Mouse (Mus musculus) intestine, postnatal 0 days (tissue): ENCODE measurements around the gene Tbcb. TPM values are rescaled to one million over a fixed set of nuclear protein-coding genes. Genes with fewer than 3 reads are reported as not detected.

Experiments used
- ATAC-seq: fragments of 200-750 bp; cut with Nextera tagmentation; 2 replicates; pipeline ENCODE4 v1.8.0; 2017; ENCODE audit warnings: mild to moderate bottlenecking, moderate TSS enrichment, moderate library complexity
- H3K27ac ChIP-seq: fragments of 300-500 bp; sonication (generic); 2 replicates; pipeline ENCODE4 v1.5.1; 2014; ENCODE audit warnings: mild to moderate bottlenecking, low read depth, low read length, moderate library complexity
- H3K27me3 ChIP-seq: fragments of 300-500 bp; sonication (generic); replicated peaks from 2 replicates; pipeline ENCODE4 v1.6.1; 2014; ENCODE audit warnings: low read length, mixed read lengths; ENCODE audit not compliant: control insufficient read depth, insufficient read depth
- H3K36me3 ChIP-seq: fragments of 300-500 bp; sonication (generic); 2 replicates; pipeline ENCODE4 v1.6.1; 2014; ENCODE audit warnings: mild to moderate bottlenecking, moderate library complexity; ENCODE audit not compliant: control insufficient read depth, insufficient read depth
- H3K4me1 ChIP-seq: fragments of 300-500 bp; sonication (generic); replicated peaks from 2 replicates; pipeline ENCODE4 v1.6.1; 2014; ENCODE audit warnings: antibody characterized with exemption, low read length, mixed read lengths; ENCODE audit not compliant: control insufficient read depth, insufficient read depth
- H3K4me2 ChIP-seq: fragments of 300-500 bp; sonication (generic); replicated peaks from 2 replicates; pipeline ENCODE4 v1.6.1; 2014; ENCODE audit warnings: low read depth, mild to moderate bottlenecking, moderate library complexity
- H3K4me3 ChIP-seq: fragments of 300-500 bp; sonication (generic); 2 replicates; pipeline ENCODE4 v1.5.1; 2014; ENCODE audit warnings: low read depth, low read length
- H3K9ac ChIP-seq: fragments of 300-500 bp; sonication (generic); 2 replicates; pipeline ENCODE4 v1.6.1; 2014; ENCODE audit warnings: mild to moderate bottlenecking, low read depth, low read length
- H3K9me3 ChIP-seq: fragments of 300-500 bp; sonication (generic); 2 replicates; pipeline ENCODE4 v1.6.1; 2016; ENCODE audit warnings: mixed run types; ENCODE audit not compliant: control insufficient read depth
- CTCF ChIP-seq: sonication (generic); IDR thresholded peaks from 2 replicates; pipeline ENCODE4 v1.5.1; 2016; ENCODE audit warnings: low read depth, mild to moderate bottlenecking, control low read depth, antibody characterized with exemption, moderate library complexity
- WGBS: fragments of 180-500 bp; shearing (Covaris S2); extraction: QIAGEN DNeasy Blood & Tissue Kit; methylation state at CpG from one replicate; pipeline ENCODE4 v1.1.7; 2014; 5-methylcytosine and 5-hydroxymethylcytosine counted together
- polyA plus RNA-seq: library from polyadenylated mRNA; unstranded; fragments of >200 nt; fragmentation: Nextera tagmentation; extraction: Ambion mirVana; gene quantifications from 2 replicates; pipeline ENCODE4 v1.2.1, GENCODE M21; 2015

Tbcb gene
- polyA plus RNA-seq, 1 experiment from 2014 or later: 160 TPM

DNA sequence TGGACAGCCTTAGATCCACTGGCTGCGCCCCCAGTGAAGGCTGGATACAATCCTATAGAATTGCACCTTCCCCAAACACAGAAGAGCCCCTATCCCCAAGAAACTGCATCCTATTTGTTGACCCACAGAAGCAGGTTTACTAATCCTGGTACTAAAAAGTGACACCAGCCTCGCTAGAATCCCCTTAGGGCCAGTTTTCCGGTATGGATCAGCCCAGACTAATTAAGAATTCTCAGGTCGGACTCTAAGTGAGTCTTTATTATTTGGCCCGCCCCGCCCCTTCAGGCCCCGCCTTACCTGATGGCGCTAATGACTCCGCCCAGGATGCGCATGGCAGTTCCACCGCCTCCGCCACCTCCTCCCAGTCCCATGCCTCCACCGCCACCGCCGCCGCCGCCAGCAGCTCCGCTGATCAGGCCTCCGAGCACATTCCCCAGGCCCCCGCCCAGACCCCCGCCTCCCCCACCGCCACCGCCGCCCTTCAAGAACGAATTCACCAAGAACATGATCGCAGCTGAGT is 38.4 kb downstream of the Tbcb start:
- peak overlapping the region; percentile 89 for H3K27ac ChIP-seq
- H3K4me2 ChIP-seq: peak overlapping the region; percentile 86
- peak overlapping the region; percentile 66 for H3K4me3 ChIP-seq
- H3K27me3 ChIP-seq: no peaks in the 10 kb centered on the region
- H3K4me1 ChIP-seq: no peaks in the 10 kb centered on the region; the same call in 1 of the 2 replicates
- peak overlapping the region; percentile 68 for H3K9ac ChIP-seq
- no peaks in the 10 kb centered on the region for H3K9me3 ChIP-seq
- ATAC-seq: peak; percentile 53
- TF ChIP-seq CTCF: no peak
- peaks cover 30% of the 10 kb centered on the region for H3K36me3 ChIP-seq
- WGBS: 2% methylated on average over 26 of the region's 26 CpGs

DNA sequence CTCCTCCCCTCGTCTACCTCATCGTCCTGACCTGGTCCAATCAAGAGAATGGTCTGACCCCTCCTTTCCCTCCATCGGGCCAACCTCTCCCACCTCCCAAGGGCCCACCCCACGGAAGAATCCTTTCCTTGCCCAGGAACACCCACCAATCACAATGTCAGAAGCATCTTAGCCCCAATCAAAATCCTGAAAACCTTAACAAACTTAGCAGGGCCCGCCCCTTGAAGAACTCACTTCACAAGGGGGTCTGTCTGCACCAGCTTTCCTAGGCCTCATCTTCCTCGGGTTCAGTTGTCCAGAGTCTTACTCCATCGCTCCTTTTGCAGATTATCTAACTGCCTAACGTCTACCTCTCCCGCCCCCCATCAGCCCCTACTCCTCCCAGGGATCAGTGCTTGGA is 39.1 kb downstream of the Tbcb start:
- ATAC-seq: no peak
- Histone ChIP-seq H3K27ac (no peak overlapping the region), H3K9ac (no peak overlapping the region), H3K27me3 (no peaks in the 10 kb centered on the region), H3K4me1 (no peaks in the 10 kb centered on the region; the same call in 1 of the 2 replicates), H3K4me3 (peak overlapping the region; percentile 66), H3K9me3 (no peaks in the 10 kb centered on the region), H3K4me2 (peak overlapping the region; percentile 86), H3K36me3 (peaks cover 36% of the 10 kb centered on the region)
- no peak for TF ChIP-seq CTCF
- 47% methylated on average over 9 of the region's 9 CpGs for WGBS

DNA sequence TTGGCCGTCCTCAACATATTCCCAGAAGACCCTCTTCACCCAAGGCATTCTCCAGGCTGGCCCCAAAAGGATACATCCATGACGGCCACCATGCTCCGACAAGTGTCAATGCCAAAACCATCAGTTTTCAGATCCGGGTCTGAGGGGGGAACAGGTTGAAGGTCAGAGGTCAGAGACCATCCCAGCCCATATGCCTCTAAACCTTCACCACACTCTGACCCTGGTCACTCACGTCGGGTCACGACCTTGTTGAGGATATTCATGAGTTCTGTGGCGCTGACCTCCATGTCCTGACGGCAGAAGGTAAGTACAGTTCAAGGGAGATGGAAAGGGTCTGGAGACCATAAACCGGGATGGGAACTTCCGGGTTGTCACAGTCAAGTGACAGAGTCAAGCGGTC is 40.0 kb downstream of the Tbcb start:
- H3K4me2 ChIP-seq: no peak overlapping the region
- H3K9ac ChIP-seq: no peak overlapping the region
- no peaks in the 10 kb centered on the region for H3K27me3 ChIP-seq
- whole genome bisulfite sequencing: 89% methylated on average over 12 of the region's 12 CpGs
- no peaks in the 10 kb centered on the region for H3K9me3 ChIP-seq
- ATAC-seq: no peak
- H3K4me1 ChIP-seq: no peaks in the 10 kb centered on the region; the same call in 1 of the 2 replicates
- no peak overlapping the region for H3K4me3 ChIP-seq
- TF ChIP-seq CTCF: no peak
- H3K27ac ChIP-seq: no peak overlapping the region
- H3K36me3 ChIP-seq: peaks cover 46% of the 10 kb centered on the region

DNA sequence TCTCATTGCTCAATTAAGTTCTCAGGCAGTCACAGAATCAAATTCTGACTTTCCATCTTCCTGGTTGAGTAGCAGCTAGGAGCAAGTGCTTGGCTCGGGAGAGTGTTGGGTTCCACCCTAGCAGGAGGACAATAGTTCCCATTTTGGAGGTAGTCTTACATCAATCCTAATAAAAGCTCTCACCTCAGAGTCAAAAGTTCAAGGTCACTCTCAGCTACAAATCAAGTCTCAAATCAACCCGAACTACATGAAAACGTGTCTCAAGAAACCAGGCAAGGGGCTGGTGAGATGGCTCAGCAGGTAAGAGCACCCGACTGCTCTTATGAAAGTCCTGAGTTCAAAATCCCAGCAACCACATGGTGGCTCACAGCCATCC is 43.0 kb downstream of the Tbcb start:
- no peak for TF ChIP-seq CTCF
- H3K36me3 ChIP-seq: peaks cover 63% of the 10 kb centered on the region
- H3K4me1 ChIP-seq: no peaks in the 10 kb centered on the region
- H3K9ac ChIP-seq: no peak overlapping the region
- H3K9me3 ChIP-seq: no peaks in the 10 kb centered on the region
- ATAC-seq: no peak
- no peak overlapping the region for H3K4me2 ChIP-seq
- no peak overlapping the region for H3K27ac ChIP-seq
- 70% methylated on average over 4 of the region's 4 CpGs for WGBS
- H3K4me3 ChIP-seq: no peak overlapping the region
- no peaks in the 10 kb centered on the region for H3K27me3 ChIP-seq

DNA sequence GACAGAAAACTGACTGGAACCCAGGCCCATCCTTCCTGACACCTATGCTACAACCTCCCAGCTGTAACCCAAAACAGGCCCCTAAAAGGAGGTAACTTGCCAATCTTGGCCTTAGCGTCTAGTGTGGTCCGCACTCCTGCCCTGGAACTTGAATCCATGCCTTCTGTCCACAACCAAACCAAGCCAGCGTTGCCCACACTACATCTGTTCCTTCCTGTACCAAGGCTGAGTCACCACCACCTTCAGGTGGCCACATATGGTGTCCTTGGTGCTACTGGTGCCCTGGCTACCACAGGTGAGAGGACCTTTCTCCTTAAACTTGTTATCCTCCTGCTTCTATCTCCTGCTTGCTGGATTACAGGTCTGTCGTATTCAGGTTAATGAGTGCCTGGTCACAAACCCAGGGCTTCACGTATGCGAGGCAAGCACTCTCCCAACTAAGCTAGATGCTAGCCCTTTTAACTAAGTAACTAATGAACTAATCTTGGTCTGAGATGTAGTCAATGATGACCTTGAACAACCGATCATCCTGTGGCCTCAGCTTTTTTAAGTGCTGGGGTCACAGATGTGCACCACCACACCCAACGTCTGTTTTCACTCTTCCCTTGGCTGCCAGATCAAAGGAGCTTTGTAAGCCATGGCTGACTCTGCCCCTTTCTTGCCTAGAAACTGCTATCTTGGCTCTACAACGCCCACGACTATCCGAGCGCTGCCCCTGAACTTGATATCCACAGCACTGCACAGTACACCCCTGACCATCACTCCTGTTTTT is 43.5 kb downstream of the Tbcb start:
- Histone ChIP-seq H3K4me2 (no peak overlapping the region), H3K4me3 (no peak overlapping the region), H3K27ac (no peak overlapping the region), H3K9me3 (no peaks in the 10 kb centered on the region), H3K9ac (no peak overlapping the region), H3K4me1 (no peaks in the 10 kb centered on the region), H3K27me3 (no peaks in the 10 kb centered on the region), H3K36me3 (peaks cover 63% of the 10 kb centered on the region)
- TF ChIP-seq CTCF: no peak
- 73% methylated on average over 12 of the region's 12 CpGs for WGBS
- no peak for ATAC-seq

DNA sequence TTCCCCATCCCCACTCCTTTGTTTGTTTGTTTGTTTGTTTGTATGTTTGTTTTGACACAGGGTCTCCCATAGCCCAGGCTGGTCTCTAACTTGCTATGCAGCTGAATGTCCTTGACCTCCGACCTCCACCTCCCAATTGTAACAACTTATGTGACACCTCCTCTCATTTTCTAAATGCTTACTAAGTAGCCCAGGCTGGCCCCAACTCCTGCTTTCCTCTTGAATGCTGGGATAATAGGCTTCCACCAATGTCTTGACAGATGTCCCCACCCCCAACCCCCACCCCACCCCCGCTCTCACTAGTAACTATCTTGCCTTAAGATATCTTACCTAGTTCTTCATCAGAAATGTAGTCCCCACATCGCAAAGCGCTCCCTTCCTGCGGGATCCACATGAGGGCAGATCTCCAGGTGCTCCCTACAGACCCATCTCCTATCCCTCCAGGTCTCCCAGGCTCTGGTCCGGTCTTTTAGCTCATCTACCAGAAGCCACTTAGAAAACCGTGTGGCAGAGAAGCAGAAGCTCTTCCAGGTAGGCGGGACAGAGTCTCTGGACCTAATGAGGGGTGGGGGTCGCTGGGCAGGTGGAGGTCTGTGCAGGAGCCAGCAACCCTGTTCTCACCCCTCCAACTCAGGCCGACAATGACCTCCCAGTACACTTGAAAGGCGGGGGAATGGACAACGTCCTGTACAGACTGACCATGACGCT is 47.3 kb downstream of the Tbcb start:
- H3K36me3 ChIP-seq: peaks cover 40% of the 10 kb centered on the region
- no peak overlapping the region for H3K4me3 ChIP-seq
- ATAC-seq: no peak
- no peak for TF ChIP-seq CTCF
- H3K27me3 ChIP-seq: no peaks in the 10 kb centered on the region
- 80% methylated on average over 13 of the region's 13 CpGs for WGBS
- peak overlapping the region; percentile 46; the same call in 1 of the 2 replicates for H3K27ac ChIP-seq
- H3K4me1 ChIP-seq: no peaks in the 10 kb centered on the region
- no peaks in the 10 kb centered on the region for H3K9me3 ChIP-seq
- H3K4me2 ChIP-seq: peak overlapping the region; percentile 66; the same call in 1 of the 2 replicates
- no peak overlapping the region for H3K9ac ChIP-seq
